Mouse (Mus musculus): ENCODE data around the gene Slc7a11.
"Not testable (repeated sequence)": the region's sequence is repeated elsewhere in the genome, so short reads cannot be mapped to it uniquely, and the experiment has no call there.

The Slc7a11 gene

DNA sequence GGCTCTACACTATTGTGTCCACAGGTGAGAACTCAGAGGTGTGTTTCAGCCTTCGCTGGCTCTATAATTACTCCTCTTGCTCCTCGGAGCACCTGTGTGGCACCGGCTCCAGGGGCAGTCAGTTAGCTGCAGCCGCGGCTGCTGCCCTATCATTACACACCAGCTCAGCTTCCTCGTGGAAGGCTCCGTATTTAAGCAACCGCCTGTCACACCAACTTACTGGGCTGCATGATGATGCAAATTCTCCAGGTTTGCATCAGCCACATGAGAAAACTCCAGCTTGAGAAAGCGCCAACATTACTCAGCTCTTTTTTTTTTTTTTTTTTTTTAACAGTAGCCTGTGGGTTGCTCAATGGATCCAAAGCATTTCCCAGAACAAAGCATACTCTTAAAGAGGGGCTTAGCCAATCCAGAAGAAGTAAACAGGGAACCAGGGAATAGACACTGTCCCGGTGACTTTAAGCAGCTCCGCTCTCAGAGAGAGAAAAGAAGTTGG lies at the start of gene Slc7a11:
Slc7a11 (minus strand) TSS at position 194 of the 496 bp plus-strand sequence.
- in situ Hi-C loops (cut with MboI, MseI) = no loop called here

DNA sequence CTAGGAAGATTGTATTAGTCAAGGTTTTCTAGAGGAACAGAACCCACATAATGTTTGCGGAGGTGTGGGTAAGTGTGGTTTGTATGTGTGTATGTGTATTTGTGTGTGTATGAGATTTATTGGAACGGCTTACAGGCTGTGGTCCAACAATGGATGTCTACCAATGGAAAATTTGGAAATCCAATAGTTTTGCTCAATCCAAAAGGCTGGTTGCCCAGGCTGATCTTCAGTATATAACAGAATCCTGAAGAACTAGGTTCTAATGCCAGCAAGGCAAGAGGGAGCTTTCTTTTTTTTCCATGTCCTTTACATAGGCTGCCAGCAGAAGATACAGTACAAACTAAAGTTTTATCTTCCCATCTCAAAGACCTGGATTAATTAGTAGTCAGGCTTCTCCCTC lies 48.3 kb upstream of the Slc7a11 start:
- in situ Hi-C loops (cut with MboI, MseI) = no loop called here

DNA sequence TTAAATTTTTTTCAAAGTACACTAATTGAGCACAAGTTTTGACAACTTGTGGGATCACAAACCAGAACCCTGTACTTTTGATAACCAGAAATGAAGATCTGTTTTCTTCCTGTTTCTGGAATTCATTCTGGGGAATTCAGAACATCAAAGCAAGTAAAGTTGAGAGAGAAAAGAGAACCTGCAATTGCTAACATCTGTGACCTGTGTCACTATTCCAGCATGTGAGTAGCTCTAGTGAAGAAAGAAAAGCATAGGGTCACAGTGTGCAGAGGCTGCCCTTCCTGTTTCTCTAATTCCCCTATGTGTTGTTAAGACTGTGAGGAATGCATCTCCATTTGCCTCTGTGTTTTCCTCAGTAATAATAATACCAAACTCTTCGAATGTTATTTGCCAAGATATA lies 40.7 kb upstream of the Slc7a11 start:
- in situ Hi-C loops (cut with MboI, MseI) = no loop called here

DNA sequence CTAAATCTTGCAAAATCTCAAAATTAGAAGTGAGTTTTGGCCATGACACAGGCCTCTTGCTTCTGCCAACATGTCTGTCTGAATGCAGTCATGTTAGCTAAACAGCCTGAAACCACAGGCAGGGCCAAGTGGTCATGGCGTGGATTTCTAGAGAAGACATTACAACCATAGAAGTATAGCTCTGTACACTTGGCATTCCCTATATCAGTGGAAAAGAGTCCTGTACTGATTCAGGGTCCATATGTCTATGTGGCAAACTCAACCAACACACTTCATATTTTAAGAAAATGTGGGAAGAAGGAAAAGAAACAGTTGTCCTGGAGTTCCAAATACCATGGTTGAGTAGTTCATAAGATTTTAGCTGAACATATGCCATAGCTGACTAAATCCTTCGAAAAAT lies 18.8 kb upstream of the Slc7a11 start:
- in situ Hi-C loops (cut with MboI, MseI) = no loop called here

DNA sequence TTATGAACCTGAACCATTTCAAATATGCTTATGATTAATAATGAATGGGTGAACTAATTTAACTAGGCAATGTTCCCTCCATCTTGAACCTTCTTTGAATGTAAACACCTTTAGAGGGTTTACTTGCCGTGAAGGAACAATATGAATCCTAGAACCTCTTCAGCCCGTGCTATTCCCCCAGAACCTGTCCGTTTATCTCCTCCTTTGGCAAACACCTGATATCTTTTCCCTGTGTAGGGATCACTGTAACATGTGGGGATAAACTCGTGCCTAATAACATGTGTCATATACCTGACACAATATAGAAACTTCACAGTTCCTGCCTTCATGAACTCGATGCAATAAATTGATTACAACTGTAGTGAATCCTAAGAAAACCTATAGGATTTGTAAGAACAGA lies 13.7 kb upstream of the Slc7a11 start:
- in situ Hi-C loops (cut with MboI, MseI) = no loop called here

DNA sequence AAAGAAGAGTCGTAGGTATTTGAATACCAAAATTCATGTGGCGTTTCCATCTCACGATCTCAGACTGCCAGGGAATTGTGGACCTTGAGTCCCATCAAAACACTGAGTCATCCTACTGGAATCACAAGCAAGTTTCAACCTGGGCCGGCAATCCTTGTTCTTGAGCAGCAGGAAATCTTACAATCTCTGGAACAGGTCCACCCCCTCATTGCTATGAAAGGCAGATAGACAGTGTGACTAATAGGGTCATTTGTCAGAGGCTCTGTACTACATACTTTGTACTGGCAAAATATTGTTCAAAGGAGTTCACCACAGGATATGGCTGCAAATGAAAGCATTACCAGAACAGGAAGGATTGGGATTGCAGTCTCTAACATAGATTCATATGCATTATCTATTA lies 13.2 kb upstream of the Slc7a11 start:
- in situ Hi-C loops (cut with MboI, MseI) = no loop called here

DNA sequence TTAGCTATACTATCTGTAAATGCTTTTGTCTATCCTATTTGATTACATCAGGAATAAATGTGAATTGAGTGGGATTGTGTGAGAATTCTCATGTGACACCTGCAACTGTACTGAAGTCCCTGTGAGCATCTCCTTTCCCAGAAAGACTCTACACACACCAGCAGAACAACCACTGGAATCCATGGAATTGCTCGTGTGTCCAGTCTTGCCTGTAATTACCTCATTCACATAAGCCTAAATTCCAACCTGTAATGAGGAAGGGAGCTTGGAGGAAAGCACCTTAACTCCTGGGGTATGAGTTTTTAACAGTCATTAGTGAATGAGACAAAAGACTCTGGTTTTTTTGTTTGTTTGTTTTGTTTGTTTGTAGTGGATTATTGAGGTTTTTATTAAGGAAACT lies 12.6 kb upstream of the Slc7a11 start:
- in situ Hi-C loops (cut with MboI, MseI) = no loop called here

DNA sequence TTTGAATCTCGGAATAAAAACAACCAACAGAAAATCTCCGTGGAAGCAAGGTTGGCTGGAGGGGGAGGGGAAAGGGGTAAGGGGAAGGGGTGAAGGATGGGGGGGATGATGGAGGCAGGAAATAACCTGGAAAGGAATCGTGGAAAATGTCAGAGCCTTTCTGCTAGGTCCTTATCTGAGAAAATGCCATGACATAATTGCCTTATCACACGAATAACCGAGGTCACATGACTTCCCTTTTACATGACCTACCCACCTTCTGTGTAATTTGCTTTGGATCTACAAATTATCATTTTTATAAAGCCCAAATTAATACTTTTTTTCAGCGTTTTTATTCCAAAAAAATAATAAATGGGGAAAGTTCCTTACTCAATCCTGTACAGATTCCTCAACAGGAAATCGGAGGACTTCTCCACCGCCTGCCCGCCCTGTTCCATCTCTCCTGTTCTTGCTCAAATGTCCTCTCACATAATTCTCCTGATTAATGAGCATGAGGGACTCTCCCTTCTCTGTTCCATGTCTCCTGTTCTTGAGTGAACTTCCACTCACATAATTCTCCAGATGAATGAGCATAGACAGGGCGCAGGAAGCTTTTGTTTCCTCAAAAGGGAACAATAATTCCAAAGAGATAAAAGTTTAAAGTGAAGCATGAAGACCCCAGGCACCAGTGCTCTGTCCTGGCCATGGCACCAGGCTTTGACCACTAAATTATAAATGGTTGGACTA lies 1.8 kb upstream of the Slc7a11 start:
- in situ Hi-C loops (cut with MboI, MseI) = no loop called here

DNA sequence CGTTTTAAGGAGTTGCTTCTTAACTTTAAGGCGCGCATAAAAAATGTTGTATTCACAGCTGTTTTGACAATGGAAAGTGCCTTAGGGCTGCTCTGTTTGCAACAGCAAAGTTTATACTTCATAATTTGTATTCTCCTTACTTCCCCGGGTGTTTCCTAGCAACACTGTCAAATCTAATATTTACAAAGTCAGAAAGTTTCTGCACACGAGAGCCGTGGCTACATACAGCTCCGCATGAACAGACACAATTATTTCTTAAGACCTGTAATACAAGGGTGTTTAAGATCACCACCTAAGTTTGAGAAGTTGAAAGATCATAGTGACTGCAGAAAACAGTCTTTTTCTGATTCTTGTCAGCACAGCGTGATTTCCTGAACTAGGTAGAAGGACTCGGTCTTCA lies 528 bp upstream of the Slc7a11 start:
- in situ Hi-C loops (cut with MboI, MseI) = no loop called here

DNA sequence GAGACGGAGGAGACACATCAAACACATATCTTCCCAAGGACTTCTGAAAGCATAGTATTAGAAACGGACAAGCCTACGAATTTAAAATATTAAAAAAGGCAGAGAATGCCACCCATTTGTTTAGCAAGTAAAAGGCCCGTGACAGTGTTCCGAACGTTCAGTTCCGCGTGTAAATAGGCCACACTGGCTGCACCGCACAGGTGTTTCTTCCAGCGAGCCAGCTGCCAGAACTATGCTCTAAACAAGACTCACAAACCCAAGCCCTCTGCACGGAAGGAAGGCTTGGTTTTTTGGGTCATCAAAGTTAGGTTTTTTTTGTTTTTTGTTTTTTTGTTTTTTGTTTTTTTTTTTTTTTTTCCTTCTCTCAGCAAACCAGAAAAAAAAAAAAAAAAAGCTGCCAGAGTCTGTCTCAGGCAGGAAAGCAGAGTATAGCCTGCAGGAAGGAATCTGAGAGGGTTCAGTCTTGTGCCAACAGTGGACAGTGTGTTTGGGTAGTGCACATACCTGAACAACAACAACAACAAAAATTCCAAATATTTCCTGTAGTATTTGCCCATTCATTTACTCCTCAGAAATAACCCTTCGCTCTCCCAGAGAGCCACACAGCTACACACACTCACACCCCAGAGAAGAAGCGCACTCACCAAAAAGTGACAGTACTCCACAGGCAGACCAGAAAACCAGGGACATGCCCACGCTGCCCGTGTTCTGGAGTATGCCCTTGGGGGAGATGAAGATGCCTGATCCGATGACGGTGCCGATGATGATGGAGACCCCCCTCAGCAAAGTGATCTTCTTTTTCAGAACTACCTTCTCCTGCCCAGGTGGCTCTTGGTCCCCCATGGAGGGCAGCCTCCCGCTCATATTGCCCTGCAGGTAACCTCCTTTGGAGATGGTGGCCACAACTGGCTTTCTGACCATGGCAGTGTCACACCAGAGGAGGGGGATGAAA lies 797 bp downstream of the Slc7a11 start:
- in situ Hi-C loops (cut with MboI, MseI) = no loop called here

DNA sequence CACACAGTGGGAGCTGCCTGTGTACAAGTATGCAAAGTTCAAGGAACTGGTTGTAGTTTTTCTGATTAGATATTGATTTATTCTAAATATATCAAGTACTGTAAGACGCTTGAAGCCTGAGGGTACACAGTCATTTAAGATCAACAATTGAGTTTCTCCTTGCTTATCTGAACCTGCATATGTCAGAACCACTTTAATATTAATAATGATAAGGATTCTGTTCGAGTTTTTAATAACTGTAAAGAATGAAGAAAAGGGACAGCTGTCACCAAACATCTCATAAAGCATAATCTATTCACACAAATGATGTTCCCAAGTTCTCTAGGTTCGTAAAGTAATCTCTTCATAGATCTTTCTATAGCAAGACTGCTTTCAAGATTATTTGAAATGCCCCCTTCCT lies 2.1 kb downstream of the Slc7a11 start:
- in situ Hi-C loops (cut with MboI, MseI) = no loop called here

DNA sequence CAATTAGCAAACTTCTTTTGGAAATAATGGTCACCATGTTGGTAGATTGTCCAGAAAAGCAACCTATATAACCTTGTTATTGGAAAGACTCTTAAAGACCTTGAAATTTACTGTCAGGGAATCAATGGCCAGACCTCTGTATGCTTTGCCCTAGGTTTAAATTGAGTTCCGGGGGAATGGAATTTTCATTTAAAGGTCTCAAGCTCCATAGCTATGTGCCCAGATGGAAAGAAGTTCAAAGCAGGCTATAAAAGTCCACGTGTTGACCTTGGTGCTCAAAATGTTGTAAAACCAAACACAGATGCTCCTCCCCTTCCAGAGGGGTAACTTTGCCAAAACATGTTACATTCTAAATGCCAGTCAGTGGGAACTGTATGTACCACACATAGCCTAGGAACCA lies 3.0 kb downstream of the Slc7a11 start:
- in situ Hi-C loops (cut with MboI, MseI) = no loop called here

DNA sequence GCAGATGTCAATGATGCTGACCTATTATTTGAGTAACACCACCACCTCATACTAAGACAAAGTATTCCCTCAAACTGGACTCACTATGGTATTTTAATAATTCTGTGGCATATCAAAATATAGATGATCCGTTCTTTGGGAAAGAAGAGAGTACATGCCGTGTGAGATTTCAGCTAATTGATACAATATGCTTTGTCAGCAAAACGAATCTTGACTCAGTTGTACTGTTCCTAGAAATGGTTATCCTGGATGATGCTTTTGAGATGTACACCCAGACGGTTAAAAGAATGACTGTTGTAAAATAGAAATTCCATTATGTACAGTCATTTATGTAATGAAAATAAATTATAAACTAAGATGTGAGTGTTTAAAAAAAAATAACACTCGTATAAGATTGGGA lies 4.0 kb downstream of the Slc7a11 start:
- in situ Hi-C loops (cut with MboI, MseI) = no loop called here

DNA sequence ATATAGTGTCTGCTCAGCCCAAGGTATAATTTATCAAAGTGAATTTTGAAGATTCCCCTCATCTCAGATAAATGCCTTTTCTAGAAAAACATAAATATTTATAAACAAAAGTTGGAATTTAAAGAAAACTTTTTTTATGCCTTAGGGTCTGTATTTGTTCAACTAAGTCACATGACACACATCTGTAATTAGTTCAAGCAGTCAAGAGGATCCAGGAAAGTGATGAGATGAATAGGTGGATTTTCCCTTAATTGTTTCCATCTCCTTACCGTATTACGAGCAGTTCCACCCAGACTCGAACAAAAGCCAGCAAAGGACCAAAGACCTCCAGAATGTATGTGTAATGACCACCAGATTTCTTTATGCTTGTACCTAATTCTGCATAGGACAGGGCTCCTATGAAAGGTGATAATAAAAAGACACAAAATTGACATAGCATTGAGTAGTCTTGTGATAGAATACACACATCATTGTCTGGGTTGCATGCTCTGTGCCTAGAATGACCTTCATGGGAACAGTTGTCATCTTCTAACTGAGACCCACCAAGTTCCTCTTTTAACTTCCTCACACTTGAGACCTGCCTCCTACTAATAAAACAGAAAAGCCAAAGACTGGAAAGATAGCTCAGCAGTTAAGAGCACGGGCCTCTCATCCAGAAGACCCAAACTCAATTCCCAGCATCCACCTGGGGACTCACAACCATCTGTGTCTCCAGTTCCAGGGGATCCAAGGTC lies 4.7 kb downstream of the Slc7a11 start:
- in situ Hi-C loops (cut with MboI, MseI) = no loop called here

DNA sequence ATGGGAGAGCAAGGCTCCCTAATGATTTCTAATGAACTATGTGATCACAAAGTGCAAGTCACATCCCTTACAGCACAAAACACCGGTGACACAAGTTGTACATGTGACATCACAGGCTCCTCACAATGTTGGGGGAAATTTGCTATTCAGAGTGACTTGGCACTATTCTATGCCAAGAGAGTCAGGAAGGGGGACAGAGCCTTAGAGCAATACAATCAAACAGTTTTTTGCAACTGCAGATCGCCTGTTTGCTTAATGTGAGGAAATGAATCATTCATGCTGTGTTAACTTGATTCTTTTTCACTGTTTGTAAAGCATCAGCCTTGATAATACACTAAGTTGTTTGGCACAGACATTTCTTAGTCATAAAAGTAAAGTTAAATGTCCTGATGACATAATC lies 5.3 kb downstream of the Slc7a11 start:
- in situ Hi-C loops (cut with MboI, MseI) = not testable (repeated sequence)

DNA sequence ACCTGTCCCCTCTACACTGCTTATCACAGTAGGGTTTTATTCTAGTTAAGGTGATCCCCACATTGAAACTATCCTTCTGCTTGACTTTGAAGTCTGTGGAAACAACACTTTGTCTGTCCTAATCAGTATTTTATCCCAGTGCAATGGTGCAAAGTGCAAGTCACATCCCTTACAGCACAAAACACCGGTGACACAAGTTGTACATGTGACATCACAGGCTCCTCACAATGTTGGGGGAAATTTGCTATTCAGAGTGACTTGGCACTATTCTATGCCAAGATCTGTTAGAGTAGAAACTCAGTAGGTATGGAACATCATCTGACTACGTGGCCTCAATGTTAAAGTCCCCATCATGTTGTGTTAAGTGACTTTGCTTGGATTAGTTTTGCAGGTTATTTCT lies 7.0 kb downstream of the Slc7a11 start:
- in situ Hi-C loops (cut with MboI, MseI) = not testable (repeated sequence)

DNA sequence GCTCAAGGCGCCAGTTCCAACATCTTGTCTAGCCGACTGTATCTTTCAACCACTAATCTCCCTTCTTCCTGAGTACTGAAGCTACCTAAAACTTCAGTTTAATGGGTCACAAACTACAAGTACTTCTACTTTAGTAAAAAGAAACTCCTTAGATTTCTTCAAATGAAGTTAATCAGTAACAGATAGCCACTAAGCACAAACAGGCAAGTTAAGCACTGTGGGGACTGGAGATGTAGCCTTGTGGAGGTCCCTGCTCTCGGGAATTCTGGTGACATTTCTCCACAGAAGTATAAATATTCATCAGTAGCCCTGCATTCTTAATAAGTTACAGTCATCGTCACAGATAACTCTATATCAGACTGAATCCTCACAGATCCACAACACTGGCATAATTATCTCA lies 9.6 kb downstream of the Slc7a11 start:
- in situ Hi-C loops (cut with MboI, MseI) = no loop called here

DNA sequence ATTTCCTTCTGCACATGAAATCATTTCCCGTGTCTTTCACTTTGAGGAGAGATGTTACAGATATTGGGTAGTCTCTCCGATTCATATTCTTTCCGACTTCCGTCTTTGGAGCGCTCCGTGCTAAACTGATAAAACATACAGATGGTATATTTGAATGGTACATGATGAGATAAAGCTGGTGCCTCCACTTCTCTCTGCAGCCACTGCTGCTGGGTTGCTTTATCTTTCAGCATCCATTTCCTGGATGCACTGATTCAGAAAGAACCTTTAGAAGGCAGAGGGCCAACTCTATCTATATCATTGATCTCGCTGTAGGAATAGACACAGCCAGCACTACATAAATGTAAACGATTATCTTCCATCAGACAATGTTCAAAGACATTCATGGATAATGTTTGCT lies 12.6 kb downstream of the Slc7a11 start:
- in situ Hi-C loops (cut with MboI, MseI) = no loop called here

DNA sequence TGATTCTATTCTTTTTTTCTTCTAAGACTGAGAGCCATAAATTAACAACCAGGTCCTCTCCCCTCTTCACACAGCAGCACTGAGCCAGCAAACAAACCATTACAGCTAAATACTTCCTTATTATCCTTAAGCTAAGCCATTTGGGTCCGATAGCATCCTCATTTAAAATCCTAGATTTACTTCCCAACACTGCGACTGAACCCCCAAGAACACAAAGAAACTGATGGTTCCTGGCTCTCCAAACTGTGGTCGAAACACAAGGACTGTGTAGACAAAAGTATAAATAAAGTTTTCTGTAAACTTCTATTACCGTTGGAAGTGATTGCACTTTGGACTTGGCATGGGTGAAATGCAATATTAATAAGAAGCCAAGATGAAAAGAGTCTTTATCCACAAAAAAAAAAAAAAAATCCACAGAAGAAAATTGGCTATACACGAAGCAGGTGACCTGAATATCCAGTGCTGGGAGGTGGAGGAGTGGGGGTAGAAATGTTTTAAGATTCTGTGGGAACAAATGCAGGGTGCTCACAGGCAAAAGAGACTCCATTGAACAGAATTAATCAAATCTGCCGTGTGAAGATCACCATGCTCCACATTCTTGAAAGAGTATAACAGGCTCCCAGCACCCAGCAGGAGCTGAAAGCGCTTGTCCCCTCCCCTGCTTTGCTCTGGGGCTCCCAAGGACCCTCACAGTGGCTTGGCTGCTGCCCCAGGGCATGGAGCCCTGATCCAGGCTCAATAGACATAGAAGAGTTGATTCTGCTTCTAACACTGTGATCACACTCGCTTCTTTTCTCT lies 21.7 kb downstream of the Slc7a11 start:
- in situ Hi-C loops (cut with MboI, MseI) = no loop called here

DNA sequence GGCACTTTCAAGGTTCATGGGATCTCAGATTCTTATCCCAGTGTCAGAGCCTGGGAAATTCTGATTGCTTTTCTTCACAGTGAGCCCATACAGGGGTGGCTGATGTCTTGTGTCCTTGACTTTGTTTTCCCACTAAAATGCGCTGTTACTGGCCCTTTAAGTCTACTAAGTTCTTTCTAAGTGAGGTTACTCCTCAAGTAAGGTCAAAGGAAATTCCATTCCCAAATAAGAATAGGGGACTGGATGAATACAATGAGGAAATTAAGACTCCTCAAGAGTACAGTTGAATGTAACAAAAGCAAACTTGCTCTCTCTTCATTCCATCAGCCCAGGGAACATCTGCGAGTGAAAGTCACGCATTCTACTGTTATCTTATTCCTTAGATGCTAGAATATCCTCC lies 24.3 kb downstream of the Slc7a11 start:
- in situ Hi-C loops (cut with MboI, MseI) = no loop called here

DNA sequence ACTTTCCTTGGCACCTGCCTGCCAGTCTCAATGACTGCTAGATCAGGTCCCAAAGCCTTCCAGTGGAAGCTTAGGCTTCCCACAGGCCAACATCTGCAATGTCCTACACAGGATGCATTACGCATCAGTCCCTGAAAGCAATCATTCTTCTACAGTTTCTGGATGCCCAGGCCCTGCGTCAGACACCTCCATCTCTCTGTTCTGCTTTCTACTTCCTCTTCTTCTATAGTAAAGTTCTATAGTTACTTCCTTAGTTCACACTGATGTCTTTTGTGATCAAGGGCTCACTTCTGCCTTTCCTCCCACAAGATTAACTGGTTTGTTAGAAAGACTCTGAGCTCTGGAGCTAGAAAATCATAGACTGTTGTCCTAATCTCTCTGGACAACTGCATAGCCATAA lies 36.6 kb downstream of the Slc7a11 start:
- in situ Hi-C loops (cut with MboI, MseI) = no loop called here

All from T-helper 1 cell (primary cell).